Mouse (Mus musculus): ENCODE data around the gene Zfp628. TPM values are rescaled to one million over a fixed set of nuclear protein-coding genes. Genes with fewer than 3 reads are reported as not detected.
A peak's percentile ranks its signal among the peaks of the same experiment; 100 is the strongest.

Gene Zfp628
- total RNA-seq, 2 experiments from 2014 or later: 7.9 to 8.1 TPM

GRCm38 (mm10) chr7:4915669-4916416, 826 bp downstream of the Zfp628 start:
- no peak for DNase-seq (ENCODE audit: low spot score)
- intact Hi-C loops (cut with DNase I): loop anchor here (1.0 to 5.0 kb wide), 2 partner anchors 22 to 104 kb away; partner anchors contain the start of gene Ube2s

GRCm38 (mm10) chr7:4917494-4917893, 2.5 kb downstream of the Zfp628 start:
- no peak for DNase-seq (ENCODE audit: low spot score)

GRCm38 (mm10) chr7:4918681-4919080, 3.7 kb downstream of the Zfp628 start:
- DNase-seq (ENCODE audit: low spot score): no peak
- intact Hi-C loops (cut with DNase I): loop anchor here (5.0 kb wide), 1 partner anchor 106 kb away; the partner anchor contains the start of gene Ube2s

More at GRCm38 (mm10) chr7:4917494-4917893, 2.5 kb downstream of the Zfp628 start:
- intact Hi-C loops (cut with DNase I): loop anchor here (5.0 kb wide), 1 partner anchor 105 kb away; the partner anchor contains the start of gene Ube2s

- intact Hi-C loops (cut with DNase I): loop anchor here (5.0 kb wide), 1 partner anchor 107 kb away; the partner anchor contains the start of gene Ube2s
- no peak for DNase-seq (ENCODE audit: low spot score)
Observed at GRCm38 (mm10) chr7:4919096-4919495, 4.1 kb downstream of the Zfp628 start.

- DNase-seq (ENCODE audit: low spot score): no peak
- intact Hi-C loops (cut with DNase I): loop anchor here (5.0 kb wide), 1 partner anchor 108 kb away; the partner anchor contains the start of gene Ube2s
Observed at GRCm38 (mm10) chr7:4919971-4920370, 5.0 kb downstream of the Zfp628 start.

DNA sequence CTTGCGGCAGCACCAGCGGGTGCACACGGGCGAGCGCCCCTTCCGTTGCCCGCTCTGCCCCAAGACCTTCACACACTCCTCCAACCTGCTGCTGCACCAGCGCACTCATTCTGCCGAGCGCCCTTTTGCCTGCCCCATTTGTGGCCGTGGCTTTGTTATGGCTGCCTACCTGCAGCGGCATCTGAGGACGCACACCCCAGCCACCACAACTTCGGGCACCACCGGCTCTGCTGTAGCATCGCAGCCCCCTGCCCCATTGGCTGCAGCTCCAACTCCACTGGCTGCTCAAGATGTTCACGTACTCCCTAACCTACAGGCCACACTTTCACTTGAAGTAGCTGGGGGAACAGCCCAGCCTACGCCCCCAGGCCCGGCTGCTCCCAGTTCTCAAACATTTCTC, 5.5 kb downstream of the Zfp628 start:
- no peak for DNase-seq (ENCODE audit: low spot score)
- intact Hi-C loops (cut with DNase I): no loop called here

GRCm38 (mm10) chr7:4920976-4921823, 6.2 kb downstream of the Zfp628 start:
- DNase-seq (ENCODE audit: low spot score): no peak
- intact Hi-C loops (cut with DNase I): no loop called here

GRCm38 (mm10) chr7:4921824-4922482, 6.9 kb downstream of the Zfp628 start, which contains the start of gene Nat14:
TSS of gene Nat14 (plus strand) at chr7:4922028.
- intact Hi-C loops (cut with DNase I): no loop called here
- no peak for DNase-seq (ENCODE audit: low spot score)

GRCm38 (mm10) chr7:4922508-4922907, 7.5 kb downstream of the Zfp628 start:
- intact Hi-C loops (cut with DNase I): no loop called here

DNA sequence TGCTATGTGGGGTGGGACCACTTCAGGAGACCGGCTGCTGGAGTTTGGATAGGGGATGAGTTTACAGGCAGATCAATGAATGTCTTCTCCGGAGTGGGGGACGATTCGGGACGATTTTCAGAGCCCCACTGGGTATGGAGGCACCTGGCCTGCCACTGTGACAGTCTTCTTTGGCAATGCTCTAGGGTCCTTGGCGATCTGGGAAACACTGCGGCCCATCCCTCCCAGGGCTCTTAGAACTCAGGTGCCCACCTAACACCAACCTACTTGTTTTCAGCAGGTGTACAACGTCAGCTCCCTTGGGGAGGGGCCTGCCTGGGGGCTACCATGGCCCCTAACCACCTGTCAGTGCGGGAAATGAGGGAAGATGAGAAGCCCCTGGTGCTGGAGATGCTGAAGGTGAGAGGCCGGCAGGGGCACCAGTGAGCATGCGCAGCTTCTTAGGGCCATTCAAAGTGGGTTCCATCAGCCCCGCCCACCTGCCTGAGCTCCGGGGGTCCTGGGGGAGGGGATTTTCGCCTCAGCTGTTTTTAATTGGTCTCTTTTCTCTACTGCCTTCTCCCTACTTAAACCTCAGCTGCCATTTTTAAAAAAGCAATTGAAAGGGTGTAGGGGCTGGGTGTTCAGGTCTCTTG, 8.0 kb downstream of the Zfp628 start:
- no peak for DNase-seq (ENCODE audit: low spot score)
- intact Hi-C loops (cut with DNase I): no loop called here

More at GRCm38 (mm10) chr7:4922508-4922907, 7.5 kb downstream of the Zfp628 start:
- peak; percentile 62 for DNase-seq (ENCODE audit: low spot score)

DNA sequence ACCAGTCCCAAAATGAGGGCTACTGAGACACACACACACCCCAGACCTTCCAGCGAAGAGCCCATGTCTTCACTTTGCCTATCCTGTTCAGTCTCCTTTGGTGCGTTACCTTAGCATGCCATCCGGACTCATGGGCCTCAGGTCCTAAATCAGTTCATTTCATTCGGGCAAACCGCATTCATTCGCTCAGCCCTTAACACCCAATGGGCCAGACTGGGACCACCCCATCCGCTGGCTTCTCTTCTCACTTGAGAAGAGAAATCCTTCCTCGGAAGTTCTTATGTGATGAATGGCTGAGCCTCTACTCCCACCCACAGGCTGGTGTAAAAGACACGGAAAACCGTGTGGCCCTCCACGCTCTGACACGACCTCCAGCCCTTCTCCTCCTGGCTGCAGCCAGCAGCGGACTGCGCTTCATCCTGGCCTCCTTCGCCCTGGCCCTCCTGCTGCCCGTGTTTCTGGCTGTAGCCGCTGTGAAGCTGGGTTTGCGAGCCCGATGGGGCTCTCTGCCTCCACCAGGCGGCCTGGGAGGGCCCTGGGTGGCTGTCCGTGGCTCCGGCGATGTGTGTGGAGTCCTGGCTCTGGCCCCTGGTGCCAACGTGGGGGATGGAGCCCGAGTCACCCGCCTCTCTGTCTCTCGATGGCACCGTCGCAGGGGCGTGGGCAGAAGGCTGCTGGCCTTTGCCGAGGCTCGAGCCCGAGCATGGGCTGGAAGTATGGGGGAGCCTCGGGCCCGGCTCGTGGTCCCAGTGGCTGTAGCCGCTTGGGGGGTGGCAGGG, 8.8 kb downstream of the Zfp628 start:
- no peak for DNase-seq (ENCODE audit: low spot score)
- intact Hi-C loops (cut with DNase I): no loop called here

- intact Hi-C loops (cut with DNase I): no loop called here
- no peak for DNase-seq (ENCODE audit: low spot score)
Observed at GRCm38 (mm10) chr7:4924483-4924882, 9.5 kb downstream of the Zfp628 start.

- intact Hi-C loops (cut with DNase I): no loop called here
- peak; percentile 54 for DNase-seq (ENCODE audit: low spot score)
Observed at GRCm38 (mm10) chr7:4924891-4925301, 9.9 kb downstream of the Zfp628 start.

GRCm38 (mm10) chr7:4925441-4926381, 10.7 kb downstream of the Zfp628 start, which contains the start of gene Ssc5d:
TSS of gene Ssc5d (plus strand) at chr7:4925785.
- DNase-seq (ENCODE audit: low spot score): peak; percentile 63
- intact Hi-C loops (cut with DNase I): no loop called here

DNA sequence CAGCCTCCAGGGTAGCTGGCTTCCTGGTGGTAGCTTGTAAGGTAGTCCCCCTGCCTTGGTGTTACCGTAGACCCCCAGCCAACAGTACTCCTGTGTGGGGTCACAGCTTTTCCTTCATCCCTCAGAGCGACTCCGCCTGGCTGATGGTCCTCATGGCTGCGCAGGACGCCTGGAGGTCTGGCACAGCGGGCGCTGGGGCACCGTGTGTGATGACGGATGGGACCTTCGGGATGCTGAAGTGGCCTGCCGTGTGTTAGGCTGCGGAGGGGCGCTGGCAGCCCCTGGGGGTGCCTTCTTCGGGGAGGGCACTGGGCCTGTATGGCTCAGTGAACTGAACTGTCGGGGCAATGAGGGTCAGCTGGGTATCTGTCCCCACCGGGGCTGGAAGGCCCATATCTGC, 11.8 kb downstream of the Zfp628 start:
- no peak for DNase-seq (ENCODE audit: low spot score)
- intact Hi-C loops (cut with DNase I): no loop called here

GRCm38 (mm10) chr7:4927711-4928110, 12.7 kb downstream of the Zfp628 start:
- DNase-seq (ENCODE audit: low spot score): no peak
- intact Hi-C loops (cut with DNase I): no loop called here

DNA sequence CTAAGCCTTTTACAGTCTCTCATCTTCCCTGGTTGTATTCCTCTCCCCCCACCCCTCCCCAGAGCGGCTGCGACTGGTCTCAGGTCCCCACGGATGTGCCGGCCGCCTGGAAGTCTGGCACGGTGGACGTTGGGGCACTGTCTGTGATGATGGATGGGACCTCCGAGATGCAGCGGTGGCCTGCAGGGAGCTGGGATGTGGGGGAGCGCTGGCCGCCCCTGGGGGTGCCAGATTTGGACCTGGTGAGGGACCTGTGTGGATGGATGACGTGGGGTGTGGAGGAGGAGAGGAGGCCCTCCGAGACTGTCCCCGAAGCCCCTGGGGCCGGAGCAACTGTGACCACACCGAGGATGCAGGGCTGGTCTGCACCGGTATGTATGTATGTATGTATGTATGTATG, 13.3 kb downstream of the Zfp628 start:
- DNase-seq (ENCODE audit: low spot score): no peak

DNA sequence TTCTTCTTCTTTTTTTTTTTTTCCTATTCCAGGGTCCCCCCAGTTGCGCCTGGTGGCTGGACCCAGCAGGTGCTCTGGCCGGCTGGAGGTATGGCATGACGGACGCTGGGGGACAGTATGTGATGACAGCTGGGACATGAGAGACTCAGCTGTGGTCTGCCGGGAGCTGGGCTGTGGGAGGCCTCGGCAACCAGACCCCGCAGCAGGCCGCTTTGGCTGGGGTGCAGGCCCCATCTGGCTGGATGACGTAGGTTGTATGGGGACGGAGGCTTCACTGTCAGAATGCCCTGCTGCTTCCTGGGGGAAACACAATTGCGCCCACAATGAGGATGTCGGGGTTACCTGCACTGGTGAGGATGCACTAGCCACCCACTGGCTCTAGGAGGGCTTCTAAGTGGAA, 18.1 kb downstream of the Zfp628 start:
- intact Hi-C loops (cut with DNase I): no loop called here
- DNase-seq (ENCODE audit: low spot score): no peak

More for the DNA sequence above, 13.3 kb downstream of the Zfp628 start:
- intact Hi-C loops (cut with DNase I): no loop called here

Measured in heart, postnatal 25 days (tissue).